Mouse (Mus musculus) urinary bladder, postnatal 25 days (tissue): ENCODE measurements around the gene Sdc4.

Experiments used
- DNase-seq: peaks from one replicate; pipeline ENCODE4 v3.0.0; 2022; ENCODE audit warnings: low spot score

Gene Sdc4

DNA sequence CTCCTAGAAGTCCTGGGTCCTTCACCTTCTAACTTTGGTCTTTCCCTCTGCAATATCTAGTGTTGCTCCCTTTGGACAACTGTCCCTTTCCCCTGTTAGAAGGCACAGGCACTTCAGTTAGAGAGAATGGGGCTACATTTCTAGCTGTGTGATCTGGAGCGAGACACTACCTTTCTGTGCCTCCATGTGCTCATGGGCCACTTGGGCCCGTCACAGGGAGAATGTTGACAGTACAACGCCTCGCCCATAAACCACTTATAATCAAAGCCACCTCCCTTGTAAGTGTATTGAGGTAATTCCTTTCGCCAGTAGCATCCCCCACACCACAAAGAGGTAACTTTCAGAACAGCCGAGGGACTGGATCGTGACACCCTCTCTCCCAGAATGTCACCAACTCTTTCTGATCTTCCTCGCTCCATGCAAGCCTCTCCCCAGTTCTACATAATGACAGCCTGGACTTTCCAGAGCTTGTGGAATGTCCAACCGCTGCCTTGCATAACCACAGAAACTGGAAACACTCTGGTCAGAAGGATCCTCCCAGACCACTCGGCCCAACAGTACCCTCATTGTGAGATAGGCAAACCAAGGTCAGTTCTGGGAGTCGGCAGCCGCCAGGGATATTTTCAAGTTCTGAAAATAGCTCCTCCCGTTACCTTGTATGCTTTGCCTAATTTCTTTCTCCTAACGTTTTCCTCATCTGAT lies 5.8 kb upstream of the Sdc4 start:
- DNase-seq = no peak

DNA sequence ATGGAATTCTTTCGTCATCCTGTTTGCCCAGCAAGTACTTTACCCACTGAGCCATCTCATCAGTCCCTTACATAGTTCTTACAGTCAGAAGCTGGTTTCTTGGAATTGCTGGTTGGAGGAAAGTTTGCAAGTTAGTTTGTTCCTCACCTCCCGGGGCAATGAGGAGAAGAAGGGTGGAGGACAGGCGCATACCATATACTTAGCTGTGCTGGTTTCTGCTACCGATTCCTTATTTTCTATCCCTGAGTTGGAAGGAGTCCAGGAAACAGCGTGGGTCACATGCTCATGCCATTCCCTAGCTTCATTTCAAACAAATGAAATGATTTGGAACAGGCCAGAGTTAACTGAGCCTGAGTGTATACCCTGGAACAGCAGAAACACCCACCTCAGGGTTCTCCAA lies 5.2 kb upstream of the Sdc4 start:
- no peak for DNase-seq

DNA sequence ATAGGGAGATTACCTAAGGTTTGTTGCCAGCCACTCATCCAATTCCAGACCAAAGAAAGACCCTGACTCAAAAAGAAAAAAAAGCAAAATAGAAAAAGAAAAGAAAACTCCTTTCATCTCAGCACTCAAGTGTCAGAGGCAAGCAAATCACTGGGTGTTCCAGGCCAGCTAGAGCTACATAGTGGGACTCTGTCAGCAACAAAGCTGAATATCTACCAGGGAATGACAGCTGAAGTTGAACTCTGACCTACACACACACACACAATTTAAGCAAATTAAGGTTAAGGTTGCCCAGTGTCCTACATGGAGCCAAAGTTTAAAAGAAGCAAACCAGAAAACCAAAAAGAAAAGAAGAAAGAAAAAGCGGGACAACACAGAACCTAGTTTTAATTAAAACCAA lies 4.5 kb upstream of the Sdc4 start:
- no peak for DNase-seq

DNA sequence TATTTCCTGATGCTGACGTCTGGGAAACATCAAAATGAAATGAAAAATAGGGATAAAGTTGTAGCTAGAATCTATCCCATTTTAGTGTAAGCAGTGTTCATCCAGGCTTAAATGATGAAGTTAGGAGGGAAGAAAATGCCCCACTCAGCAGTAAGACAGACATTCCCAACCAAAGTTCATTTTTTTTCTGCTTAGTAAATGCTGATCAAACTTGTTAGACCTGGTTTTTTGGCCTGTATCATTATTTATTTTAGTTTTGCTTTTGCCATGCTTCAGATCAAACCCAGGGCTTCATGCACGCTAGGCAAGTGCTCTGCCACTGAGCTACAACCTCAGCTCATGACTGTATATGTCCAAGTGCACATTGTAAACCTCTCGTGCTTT lies 2.4 kb upstream of the Sdc4 start:
- DNase-seq = no peak

DNA sequence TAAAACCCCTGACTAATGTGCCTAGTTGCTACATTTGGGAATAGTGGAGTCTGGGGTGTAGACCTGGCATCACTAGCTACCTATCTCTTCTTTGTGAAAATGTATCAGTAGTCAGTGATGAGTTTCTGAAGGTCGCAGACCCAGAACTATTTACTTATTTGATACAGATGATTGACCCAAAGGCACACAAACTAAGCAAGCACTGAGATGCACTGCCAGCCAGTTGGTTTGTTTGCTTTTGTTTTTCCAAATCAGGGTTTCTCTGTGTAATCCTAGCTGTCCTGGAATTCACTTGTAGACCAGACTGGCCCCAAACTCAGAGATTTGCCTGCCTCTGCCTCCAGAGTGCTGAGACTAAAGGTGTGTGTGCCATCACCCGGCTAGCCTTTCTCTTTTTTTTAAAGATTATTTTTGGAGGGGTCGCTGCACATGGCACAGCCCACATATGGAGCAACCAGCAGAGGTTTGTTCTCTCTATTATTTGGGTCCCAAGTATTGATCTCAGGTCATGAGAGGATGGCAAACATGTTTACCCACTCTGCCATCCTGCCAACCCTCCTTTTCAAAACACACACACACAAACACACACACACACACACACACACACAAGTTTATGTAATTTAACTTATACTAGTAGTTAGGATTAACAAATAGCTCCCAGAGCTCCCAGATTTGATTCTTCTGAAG lies 1.9 kb upstream of the Sdc4 start:
- DNase-seq = no peak

DNA sequence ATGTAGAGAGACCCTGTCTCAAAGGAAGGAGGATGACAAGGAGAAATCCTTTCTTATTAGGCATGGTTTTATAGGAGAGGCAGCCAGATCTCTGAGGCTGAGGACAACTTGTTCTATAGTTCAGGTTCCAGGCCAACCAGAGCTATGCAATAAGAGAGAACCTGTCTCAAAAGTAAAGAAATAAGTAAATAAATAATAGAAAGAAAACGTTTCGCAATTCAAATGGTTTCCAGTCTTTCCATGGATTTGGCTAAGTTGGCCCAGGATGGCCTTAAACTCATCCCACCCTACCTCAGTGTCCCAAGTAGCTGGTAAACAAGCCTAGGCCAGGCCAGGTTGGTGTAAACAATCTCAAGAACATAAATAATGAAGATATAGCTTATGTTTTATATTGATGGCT lies 1.0 kb upstream of the Sdc4 start:
- no peak for DNase-seq

DNA sequence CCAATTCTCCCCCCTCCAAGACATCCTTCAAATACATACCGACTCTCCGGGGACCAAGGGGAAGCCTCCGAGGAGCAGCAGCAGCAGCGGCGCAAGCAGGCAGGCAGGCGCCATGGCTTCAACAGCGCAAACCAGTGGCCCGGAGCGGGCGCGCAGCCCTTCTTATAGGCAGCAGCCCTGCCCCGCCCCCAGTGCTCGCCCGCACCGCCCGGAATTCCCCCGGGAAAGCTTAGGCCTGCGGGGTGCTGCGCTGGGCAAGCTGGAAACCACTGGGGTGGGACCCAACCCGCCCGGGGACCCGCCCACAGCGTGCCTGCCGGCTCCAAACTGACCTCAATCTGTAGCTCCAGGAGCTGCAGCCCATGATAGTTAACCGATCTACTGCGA lies 643 bp downstream of the Sdc4 start:
- peak; percentile 88 for DNase-seq

DNA sequence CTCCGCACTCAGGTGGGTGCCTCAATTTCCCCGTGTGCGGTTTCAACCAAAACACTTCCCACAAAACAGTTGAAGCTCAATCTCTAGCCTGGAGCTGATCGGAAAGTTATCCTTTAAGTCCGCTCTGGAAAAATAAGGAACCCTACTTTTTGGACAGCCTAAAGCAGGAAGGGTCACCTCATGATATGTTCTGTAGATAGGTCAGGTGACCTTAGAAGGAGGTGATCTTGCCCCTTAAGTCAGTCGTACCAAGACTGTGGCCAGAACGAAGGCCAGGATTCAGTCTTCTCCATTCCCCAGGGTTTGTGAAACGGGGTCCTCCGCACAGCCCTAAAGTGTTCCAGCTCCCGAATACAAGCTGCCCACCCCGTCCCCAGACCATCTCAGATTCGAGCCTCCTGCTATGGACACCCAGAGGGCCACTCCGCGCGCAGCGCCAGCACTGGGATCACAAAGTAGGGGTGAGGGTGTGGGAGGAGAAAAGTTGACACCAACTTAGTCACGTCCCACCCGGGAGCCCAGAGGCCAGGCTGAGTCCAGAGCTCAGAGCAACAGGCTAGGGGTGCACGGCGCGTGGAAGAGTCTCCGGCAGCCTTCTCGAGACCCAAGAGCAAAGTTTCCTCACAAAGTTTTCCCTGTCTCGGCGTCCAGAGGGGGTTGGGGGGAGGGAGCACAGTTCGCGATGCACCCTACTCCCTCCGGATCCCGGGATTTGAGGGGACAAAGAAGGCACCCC lies 1.2 kb downstream of the Sdc4 start:
- no peak for DNase-seq

DNA sequence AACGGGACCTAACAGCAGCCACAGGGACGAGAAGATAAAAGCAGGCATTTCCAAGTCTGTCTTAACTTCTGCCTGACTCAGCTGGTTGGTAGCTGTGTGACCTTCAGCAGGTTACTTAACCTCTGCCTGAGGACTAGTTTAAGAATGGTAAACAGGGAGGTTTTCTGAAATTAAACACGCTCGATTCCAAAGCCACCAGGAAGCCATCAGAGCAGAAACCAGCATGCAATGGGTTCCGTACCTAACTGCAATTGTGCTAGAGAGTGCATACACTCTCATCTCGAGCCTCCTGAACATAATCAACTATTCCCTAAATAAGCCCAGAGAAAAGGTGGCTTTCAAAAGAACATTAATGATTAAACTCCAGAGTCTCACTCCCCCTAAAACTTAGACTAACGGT lies 2.0 kb downstream of the Sdc4 start:
- DNase-seq = no peak

DNA sequence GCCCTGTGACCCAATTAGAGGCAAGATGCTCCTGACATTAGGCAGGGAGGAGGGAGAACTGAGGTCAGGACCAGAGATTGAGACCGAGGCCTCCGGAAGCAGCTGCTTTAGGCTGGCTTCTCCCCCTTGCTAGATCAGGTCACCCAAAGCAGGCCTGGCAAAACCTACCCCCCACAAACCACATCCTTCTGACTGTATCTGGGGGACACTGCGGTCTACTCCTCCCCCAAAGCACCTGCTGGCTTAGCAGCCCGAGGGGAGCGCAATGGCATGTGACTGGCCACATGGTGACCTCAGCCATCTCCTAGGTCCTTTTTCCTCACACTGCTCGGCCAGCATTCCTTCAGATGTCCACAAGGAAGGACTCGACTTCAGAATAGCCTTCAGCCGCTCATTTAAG lies 2.5 kb downstream of the Sdc4 start:
- no peak for DNase-seq

DNA sequence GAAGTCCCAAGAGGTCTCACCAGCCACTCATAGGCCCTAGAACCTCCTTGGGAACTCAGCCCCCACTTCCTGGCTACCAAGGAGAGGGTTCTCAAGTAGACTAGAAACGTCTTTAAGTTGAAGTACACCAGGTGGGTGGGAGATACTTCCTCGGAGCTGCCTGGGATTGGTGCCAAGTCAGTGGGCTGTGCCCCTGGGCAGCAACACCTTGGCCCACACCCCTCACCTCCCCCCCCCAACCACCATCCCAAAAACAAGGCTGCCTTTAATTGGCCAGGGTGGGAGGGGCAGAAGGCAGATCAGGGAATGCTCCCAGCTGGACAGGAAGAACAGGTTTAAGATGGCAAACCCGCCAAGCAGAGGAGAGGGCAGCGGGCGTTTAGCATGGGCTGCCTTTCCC lies 3.4 kb downstream of the Sdc4 start:
- no peak for DNase-seq

DNA sequence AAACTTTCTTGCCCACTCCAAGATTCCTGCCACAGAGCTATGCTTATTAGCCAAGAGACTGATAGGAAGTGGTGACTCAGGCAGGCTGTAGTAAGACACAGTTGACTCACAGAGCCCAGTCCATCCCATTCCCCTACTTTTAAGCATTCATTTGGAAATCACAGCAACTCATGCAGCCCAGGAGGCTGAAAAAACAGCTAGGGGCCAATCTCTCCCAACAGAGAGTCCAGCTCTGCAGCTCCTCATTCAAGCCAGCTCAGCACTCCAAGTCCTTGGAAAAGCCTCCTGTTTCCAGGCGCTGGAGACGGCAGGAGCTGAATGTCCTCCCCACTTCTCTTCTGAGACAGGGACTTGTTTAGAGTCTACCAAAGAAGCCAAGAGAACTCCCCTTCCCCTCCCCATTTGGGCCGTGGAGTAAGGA lies 4.7 kb downstream of the Sdc4 start:
- DNase-seq = no peak

DNA sequence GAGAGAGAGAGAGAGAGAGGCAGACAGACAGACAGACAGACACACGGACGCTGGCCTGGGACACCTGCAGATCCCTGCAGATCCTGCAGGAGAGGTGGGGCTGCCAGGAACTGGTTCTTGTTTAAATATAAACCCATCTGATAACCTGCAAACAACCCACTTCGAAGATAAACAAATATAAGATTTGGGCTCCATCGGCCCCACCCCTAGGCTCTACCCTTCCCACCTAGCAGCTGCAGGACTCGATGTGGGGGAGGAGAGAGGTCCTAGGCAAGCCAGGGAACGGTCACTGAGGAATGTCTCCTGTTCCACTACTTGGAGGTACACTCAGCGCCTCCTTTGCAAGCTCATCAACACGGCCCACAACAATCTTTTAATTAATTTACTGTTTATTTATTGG lies 5.4 kb downstream of the Sdc4 start:
- no peak for DNase-seq

DNA sequence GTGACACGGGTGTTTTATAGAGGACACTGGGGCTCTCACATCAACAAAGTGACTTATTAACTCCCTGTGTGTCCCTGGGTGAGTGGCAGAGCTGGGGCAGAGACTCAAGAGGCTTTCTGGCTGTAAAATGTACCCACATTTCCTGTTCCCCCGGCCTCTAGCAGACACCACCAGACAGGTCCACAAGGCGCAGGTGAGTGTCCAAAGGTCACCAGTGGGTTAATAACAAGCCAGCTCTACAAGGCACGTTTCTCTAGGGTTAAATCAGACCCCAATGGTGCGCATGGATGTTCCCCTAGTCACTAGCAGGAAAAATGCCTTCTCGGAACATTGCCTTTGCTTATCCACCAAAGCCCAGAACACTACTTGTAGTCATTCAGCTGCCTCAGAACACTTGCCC lies 6.0 kb downstream of the Sdc4 start:
- no peak for DNase-seq

DNA sequence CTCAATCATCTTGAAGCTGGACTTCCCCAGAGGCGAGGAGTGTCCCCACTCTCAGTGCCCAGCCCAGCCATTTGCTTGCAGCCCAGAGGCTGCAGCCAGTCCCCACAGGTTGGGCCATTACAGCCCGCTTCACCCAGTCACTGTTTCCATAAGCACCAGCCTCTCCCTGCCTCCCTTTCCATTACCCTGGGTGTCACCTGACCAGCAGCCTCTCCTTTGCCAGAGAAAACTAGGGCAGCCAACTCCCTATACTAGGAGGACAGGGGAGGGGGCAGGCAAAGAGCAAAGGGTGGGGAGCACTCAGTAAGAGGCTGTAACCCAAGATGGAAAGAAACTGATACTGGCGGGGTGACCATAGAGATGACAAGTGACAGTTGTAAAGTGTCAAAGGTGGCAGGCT lies 6.7 kb downstream of the Sdc4 start:
- DNase-seq = no peak

DNA sequence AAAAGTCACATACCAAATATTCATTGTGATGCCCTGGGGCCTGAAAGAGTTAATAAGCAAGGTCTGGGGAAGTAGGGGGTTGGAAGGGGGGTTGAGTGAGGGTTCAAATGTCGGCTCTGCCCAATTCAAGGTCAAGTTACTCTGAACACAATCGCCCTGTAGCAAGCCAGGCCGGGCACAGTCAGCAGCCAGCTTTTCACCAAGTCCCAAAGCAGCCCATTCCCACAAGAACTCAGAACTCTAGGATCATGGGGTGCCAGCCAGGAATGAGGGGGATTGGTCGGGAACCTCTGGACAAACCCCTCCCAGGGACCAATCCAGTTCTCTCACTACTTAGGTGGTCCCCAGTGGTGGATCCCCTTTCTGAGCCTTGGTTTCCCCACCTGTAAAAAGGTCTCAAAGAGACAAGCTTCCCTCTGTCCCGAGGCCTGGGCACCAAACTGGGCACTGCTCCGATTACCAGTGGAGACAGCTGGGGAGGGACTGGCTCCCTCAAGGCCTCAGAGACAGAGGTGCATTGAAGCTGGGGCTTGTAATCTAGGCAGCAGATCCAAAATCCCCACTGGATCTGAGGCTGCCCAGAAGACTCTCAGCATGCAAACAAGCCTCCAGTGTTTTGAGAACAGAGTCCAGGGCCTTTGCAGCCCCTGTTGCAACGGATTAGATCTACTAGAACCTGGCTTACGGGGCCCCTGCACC lies 7.3 kb downstream of the Sdc4 start:
- DNase-seq = no peak

DNA sequence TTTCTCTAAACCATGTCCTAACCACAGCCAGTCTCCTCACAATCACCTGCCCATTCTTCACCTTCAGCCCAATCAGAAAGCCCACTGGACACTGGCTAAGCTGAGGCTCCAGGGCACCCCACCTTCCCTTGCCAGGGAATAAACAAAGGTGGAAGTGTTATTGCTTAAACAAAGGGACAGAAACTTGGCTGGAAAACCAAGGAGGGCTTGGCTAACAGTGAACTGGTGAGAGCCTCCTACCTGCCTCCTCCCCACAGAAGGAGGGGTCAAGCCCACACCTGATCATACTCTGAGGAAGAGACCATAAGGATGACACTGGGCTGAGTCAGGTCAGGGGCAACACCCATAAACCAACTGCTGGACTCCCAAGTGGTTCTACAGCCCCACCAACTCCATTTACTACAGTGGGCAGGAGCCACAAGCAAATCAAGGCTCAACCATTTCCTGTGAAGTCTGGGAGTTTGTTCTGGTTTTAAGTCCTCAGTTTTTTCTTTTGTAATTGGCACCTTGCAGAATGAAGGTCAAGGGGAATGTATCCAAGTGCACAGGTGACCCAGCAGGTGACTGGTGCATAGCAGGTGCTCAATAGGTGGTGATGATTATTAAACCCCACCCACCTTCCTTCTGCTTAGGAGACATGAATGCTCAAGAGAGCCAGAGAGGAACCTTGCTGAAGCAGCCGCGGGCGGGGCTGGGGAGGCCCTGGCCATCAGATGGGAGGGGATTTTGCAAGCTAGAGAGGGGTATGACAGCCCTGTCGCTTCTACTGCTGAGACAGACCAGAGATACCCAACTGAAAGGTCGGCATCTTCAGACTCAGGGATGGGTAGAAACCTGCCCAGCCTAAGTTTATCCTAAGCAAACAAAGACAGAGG lies 8.2 kb downstream of the Sdc4 start:
- DNase-seq = no peak

DNA sequence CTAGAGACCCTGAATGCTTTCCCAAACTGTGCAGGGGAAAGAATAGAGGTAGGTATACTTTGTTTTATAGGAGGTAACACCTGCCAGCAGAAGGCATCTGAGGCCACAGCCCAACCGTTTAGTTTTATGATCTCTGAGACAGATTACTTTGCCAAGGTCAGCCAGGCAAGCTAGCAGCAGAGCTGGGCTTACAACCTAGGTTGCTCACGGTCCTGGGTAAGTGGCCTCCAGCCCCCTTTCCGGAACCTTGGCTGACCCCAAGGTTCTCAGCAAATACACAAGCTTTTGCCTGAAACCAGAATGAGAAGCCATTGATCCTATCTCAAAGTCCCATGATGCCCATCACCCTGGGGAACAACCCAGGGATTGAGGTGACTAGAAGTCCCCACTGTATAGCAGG lies 9.0 kb downstream of the Sdc4 start:
- no peak for DNase-seq

DNA sequence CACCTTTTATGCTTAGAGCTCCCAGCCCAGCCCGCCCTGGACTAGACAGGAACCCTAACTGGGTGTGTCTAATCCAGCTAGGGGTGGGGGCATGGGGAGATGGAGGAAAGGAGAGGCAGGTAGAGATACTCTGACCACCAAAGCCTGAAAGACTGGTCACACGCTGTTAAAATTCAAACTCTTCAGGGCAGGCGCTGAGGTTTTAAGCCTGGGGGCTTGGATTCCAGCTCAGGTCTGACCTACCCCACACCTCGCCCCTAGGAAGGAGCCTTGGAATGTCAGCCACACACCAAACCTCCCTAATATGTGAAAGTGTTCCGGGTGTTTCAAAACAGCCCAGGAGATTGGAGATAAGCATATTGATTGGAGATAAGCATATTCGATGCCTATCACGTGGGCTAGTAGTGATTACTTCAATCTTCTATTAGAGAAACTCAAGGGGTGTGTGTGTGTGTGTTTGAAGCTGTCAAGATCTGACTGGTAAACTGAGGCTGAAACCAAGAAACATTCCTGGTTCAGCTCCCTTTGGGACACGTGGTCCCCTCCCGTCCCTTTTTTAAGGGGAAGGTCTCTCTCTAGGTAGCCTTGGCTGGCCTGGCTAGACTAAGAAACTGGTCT lies 10.3 kb downstream of the Sdc4 start:
- no peak for DNase-seq

DNA sequence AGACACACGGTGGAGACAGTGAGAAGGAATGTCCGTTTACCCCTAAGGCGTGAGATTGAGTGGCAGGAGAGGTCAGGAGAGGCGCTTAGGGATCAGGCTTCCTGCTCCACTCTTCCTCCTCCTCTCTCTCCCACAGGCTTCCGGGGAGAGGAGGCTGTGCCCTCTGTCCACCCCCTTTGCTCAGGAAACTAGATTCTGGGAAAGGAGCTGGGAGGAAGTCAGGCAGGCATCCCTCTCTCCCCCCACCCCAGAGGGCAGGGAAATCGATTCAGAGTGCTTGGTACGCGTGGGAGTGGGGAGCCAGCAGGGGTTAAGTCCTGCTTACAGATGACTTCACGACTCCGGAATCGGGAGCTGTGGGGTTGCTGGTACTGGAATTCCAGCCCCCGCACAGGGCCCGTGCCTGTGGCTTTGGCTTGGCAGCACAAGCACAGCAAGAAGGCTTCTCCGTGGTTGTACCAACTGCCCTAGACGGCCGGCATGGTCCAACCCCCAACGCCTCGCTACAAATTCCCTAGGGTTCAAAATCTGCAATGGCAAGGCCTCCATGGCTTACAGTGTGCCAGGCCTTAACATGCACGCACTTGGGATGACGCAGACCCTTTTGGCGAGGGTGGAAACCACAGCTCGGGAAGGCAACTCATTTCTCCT lies 11.0 kb downstream of the Sdc4 start:
- no peak for DNase-seq
